Mouse (Mus musculus): ENCODE results near the gene Mrpl30.

Mrpl30 gene

DNA sequence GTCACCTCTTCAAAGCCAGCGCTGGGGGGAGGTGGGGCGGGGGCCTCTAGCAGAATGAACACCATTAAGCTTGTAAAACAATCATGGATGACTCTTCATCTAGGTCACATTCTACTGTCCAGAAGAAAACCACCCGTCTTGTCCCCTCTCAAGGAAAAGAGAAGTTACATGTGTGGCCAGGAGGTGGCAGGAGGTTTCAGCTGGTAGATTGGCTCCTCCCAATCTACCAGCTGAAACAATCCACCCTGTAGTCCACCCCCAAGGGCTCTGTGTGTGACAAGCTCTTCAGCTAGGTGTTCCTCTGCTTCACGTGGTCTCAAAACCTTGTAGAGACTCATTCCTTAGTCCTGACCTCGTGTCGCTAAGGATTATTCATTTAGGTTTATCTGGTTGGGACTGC lies 12.9 kb downstream of the Mrpl30 start:
- DNase-seq: peak in 1 of 2 experiments; percentile 25

DNA sequence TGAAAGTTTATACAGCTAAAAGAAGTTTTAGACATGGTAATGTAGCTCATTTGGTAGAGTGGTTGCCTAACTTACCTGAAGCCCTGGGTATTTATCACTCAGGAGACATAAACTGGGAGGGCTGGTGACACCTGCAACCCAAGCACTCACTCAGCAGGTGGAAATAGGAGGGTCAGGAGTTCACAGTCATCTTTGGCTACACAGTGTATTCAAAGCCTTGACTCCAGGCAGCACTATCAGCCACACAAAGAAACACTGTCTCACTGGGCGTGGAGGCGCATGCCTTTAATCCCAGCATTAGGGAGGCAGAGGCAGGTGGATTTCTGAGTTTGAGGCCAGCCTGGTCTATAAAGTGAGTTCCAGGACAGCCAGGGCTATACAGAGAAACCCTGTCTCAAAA lies 22.5 kb downstream of the Mrpl30 start:
- no peak for DNase-seq

DNA sequence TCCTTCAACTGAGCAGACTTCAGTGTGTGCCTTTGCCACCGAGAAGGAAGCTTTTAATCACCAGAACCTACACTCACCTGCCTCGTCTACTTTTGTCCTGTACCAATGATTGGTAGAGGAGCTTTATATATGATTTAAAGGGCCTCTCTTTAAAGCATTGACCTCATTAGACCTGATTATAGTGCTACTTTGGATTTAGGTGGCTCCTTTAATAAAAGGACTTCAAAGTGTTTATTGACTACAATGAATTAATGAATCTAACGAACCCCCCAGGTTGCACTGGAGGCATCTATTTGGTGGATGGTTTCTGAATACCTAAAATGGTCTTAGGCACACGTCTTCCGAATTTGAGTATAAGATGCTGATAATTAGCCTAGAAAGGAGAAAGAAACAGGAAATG lies 26.1 kb downstream of the Mrpl30 start, which contains the start of gene Lyg2:
Lyg2 (minus strand) TSS at position 101 of the 400 bp plus-strand sequence.
- DNase-seq: no peak

DNA sequence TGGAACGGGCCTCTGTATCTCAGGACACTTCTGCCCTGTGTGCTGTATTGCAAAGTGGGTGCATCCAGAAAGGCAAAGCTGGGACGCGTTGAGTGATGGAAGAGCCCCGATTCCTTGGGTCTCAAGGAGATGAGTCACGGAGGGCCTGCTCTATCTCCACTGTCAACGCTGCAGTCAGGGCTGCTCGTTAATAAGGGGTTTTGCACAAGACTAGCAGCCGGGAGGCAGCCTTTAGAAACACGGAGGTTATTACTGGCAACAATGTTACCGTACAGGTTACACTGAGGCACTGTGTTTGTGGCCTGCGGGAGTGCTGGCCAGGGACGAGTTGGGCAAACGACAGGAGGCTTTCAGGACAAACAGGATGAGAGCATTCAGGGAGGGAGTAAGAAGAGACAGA lies 27.4 kb downstream of the Mrpl30 start:
- no peak for DNase-seq

DNA sequence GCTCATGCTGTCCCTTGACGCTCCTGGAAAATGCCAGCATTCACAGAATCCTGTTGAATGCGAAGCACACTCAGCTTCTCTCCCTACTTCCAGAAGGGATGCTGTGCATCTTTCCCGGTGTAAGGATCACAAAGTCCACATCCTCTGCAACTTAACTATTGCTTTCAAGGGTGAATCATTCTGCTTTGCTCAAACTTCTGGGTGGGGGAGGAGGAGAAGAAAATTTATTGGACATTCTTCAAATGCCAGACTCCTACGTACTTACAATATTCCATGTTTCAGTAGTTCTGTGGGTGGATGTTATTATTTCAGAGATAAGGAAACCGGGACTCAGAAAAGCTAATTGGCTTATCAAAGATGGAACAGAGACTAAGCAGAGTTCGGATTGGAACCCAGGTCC lies 27.8 kb downstream of the Mrpl30 start:
- no peak for DNase-seq

DNA sequence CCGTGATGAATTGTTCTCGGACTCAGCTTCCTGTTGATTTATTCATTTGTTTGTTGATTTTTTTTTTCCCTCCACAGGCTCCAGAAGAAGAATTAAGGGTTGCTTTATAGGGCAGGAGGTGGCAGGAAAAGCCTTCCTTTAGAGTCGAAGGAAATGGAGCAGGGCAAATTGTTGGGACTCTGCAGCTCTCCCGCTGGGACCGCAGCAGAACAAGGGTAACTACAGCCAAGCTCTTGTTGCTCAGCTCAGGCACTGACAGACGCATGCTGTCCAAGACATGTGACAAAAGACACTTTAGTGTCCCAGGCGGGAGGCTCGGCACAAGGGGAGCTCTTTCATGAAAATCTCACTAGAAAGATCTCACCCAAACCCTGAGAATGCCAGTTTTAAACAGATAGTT lies 32.3 kb downstream of the Mrpl30 start:
- DNase-seq: no peak

DNA sequence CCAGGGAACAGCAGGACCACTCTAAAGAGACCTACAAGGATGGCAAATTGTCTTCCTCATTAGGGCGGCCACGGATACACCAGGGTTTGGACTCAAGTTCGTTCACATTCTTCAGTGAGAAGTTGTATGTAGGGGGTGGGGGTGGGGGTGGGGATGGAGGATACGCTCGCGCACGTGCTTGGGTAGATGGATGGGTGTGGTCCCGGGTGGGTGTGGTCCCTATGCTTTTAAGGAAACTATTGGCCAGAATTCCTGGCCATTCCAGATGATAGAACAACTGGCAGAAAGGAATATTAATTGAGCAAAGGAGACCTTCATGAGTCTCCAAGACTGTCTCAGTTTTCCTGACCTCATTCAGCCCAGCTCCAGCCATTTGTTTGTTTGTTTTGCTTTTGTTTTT lies 35.7 kb downstream of the Mrpl30 start:
- DNase-seq: no peak

DNA sequence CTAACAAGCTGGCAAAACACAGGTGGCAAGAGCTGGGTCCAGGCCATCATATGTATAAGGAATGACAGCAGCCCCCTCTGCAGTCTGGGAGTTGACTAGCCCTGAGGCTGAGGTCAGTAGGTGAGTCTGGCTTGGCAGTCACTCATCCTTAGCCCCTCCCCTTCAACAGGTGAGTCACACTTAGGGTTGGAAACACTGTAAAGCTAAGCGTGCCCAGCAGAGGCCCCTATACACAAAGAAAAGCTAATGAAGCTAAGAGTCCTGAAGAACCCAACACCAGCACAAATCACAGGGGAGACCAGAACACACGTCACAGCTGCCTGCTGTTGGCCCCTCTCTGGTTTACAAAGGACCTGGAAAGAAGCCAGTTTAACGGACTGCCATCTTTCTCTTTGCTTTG lies 41.5 kb downstream of the Mrpl30 start:
- peak; percentile 27 to 58 for DNase-seq
